Mouse (Mus musculus) heart, adult 2 months (tissue): ENCODE results near the gene Nepro. TPM values are rescaled to one million over a fixed set of nuclear protein-coding genes. Genes with fewer than 3 reads are reported as not detected.

Source experiments
- DNase-seq, 2 experiments: peaks; one replicate each; pipeline ENCODE4 v3.0.0; 2021
- H3K27ac ChIP-seq: fragments of 200-600 bp; 2 replicates; pipeline ENCODE4 v1.8.1; 2022
- H3K27me3 ChIP-seq: fragments of 200-500 bp; 2 replicates; pipeline ENCODE4 v1.6.1; 2012; ENCODE audit warnings: mild to moderate bottlenecking, low read length, inconsistent platforms, mixed read lengths; ENCODE audit not compliant: control insufficient read depth, insufficient read depth
- H3K36me3 ChIP-seq: fragments of 200-500 bp; 2 replicates; pipeline ENCODE4 v1.6.1; 2012; ENCODE audit warnings: low read length, inconsistent platforms; ENCODE audit not compliant: control insufficient read depth, insufficient read depth
- H3K4me1 ChIP-seq: fragments of 200-500 bp; 2 replicates; pipeline ENCODE4 v1.6.1; 2011; ENCODE audit warnings: low read length; ENCODE audit not compliant: control insufficient read depth, insufficient read depth
- H3K4me3 ChIP-seq: fragments of 200-600 bp; 2 replicates; pipeline ENCODE4 v1.8.1; 2022
- H3K79me2 ChIP-seq: fragments of 200-500 bp; replicated peaks from 2 replicates; pipeline ENCODE4 v1.6.1; 2012; ENCODE audit warnings: mild to moderate bottlenecking, inconsistent platforms, low read length, moderate library complexity, mixed read lengths; ENCODE audit not compliant: control insufficient read depth, insufficient read depth
- H3K9ac ChIP-seq: fragments of 200-500 bp; 2 replicates; pipeline ENCODE4 v1.6.1; 2012; ENCODE audit warnings: low read depth, mild to moderate bottlenecking, control low read depth, inconsistent platforms, low read length, mixed read lengths
- CTCF ChIP-seq: fragments of 200-600 bp; IDR thresholded peaks from 2 replicates; pipeline ENCODE4 v1.8.1; 2022; ENCODE audit warnings: antibody characterized with exemption, mild to moderate bottlenecking, moderate library complexity
- EP300 ChIP-seq: fragments of 200-500 bp; IDR thresholded peaks from 2 replicates; pipeline ENCODE4 v1.6.1; 2011; ENCODE audit warnings: low read depth, low read length, control low read depth; ENCODE audit not compliant: insufficient read depth
- POLR2A ChIP-seq: fragments of 200-500 bp; IDR thresholded peaks from 2 replicates; pipeline ENCODE4 v1.6.1; 2011; ENCODE audit warnings: mild to moderate bottlenecking, low read depth, low read length, control low read depth; ENCODE audit not compliant: insufficient read depth
- WGBS: fragments of 180-500 bp; shearing (Covaris S2); methylation state at CpG from one replicate; pipeline ENCODE4 v1.1.7; 2018; 5-methylcytosine and 5-hydroxymethylcytosine counted together
- intact Hi-C: fragments of 180-260 bp; cut with DNase I; formaldehyde crosslinking; loops from one replicate; pipeline ENCODE4 v1.15.1; 2025
- polyA plus RNA-seq: library from polyadenylated mRNA; depleted of rRNA; stranded (reverse); fragments of >200 nt; gene quantifications from 2 replicates; pipeline ENCODE4 v1.2.3, GENCODE M21; 2012
- total RNA-seq, 2 experiments: library from RNA; stranded (reverse); gene quantifications; 2 replicates each; pipeline ENCODE4 v1.2.3; 2021

The Nepro gene
- total and polyA plus RNA-seq, 3 experiments = 1.3 to 4.9 (median 4.0) TPM

- Histone ChIP-seq H3K79me2 (no peaks in the 10 kb centered on the region), H3K36me3 (peaks cover 4% of the 10 kb centered on the region), H3K9ac (peak overlapping the region; percentile 86), H3K4me1 (peaks cover 5% of the 10 kb centered on the region), H3K27me3 (no peaks in the 10 kb centered on the region), H3K4me3 (peak overlapping the region; percentile 92), H3K27ac (peak overlapping the region; percentile 83)
- TF ChIP-seq CTCF = no peak
- TF ChIP-seq POLR2A = no peak
- TF ChIP-seq EP300 = no peak
- DNase-seq = no peak
- intact Hi-C loops = loop anchor here (10.0 kb wide), 2 partner anchors 370 to 910 kb away; partner anchors contain the start of gene Ccdc80
- under 1% methylated on average over 14 of the region's 14 CpGs for WGBS
Observed at GRCm38 (mm10) chr16:44724847-44725246, 746 bp downstream of the Nepro start.

DNA sequence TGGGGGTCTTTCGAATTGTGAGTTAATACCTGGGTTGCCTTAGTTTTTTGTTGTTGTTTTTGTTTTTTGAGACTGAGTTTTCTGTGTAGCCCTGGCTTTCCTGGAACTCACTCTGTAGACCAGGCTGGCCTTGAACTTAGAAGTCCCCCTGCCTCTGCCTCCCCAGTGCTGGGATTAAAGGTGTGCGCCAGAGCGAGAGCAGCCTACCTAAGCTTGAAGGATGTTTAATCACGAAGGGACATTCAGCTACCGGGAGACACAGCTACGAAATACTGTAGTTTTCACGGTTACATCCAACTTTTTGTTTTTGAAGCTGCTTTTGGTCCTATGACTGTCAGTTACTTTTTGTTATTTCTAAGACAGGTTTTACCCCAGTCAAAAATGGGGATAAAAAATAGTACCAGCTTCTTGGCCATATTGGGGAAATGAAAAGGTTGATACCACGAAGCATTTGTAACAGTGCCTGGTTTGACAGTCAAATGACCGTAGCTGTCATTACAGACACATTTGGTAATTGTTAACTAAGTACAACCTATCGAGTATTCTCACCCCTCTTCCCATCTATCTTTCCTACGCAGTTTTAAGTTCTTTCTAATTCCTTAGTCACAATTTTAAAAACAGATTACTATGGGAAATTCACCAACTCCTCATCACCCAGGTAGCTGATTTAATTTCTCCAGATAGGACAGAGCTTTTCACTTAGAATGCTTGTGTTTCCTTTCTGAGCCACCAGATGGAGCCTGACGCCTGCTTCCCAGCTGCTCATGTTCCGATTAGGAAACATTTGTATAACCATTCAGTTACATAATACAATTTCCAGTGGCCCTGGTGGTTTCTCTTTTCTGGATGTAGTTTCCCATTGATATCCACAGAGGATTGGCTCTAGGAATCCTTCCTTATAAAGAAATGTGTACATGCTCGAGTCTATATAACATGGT is 1.5 kb downstream of the Nepro start:
- TF ChIP-seq EP300 (peak; percentile 99), POLR2A (no peak), CTCF (peak; percentile 97; the same call in 1 of the 2 replicates)
- H3K4me3 ChIP-seq = peak overlapping the region; percentile 92; the same call in 1 of the 2 replicates
- intact Hi-C loops = loop anchor here (2.0 to 10.0 kb wide), 3 partner anchors 19 to 909 kb away; partner anchors contain the start of gene Ccdc80
- H3K4me1 ChIP-seq = peaks cover 5% of the 10 kb centered on the region
- H3K9ac ChIP-seq = no peak overlapping the region
- H3K79me2 ChIP-seq = no peaks in the 10 kb centered on the region
- peak overlapping the region; percentile 58 for H3K27ac ChIP-seq
- peak; percentile 48 to 59 for DNase-seq
- H3K27me3 ChIP-seq = no peaks in the 10 kb centered on the region
- peaks cover 4% of the 10 kb centered on the region for H3K36me3 ChIP-seq
- WGBS = 30% methylated on average over 14 of the region's 14 CpGs

DNA sequence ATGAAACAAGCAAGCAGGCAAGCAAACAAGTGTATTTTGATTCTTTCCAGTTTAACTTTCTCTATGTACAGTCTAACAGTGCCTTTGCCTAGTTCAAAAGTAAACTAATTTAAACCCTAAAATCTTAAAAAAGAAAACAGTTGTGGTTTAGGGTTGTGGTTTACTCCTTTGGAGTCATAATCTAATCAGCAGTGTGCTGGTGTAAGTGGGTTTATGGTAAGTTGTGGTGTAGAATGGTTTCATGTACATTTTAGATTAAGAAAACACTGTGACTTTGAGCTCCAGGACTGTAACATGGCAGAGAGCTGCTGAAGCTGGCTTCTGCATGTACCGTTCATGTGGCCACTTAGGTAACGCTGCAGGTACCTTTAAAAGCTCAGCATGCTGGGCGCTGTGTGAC is 3.4 kb downstream of the Nepro start:
- WGBS = 94% methylated on average over 3 of the region's 3 CpGs
- peaks cover 5% of the 10 kb centered on the region for H3K36me3 ChIP-seq
- intact Hi-C loops = loop anchor here (2.0 to 10.0 kb wide), 3 partner anchors 17 to 907 kb away; partner anchors contain the start of gene Ccdc80

GRCm38 (mm10) chr16:44734059-44734458 is 10.0 kb downstream of the Nepro start:
- Histone ChIP-seq H3K4me1 (no peaks in the 10 kb centered on the region), H3K27ac (no peak overlapping the region), H3K36me3 (peaks cover 4% of the 10 kb centered on the region), H3K4me3 (no peak overlapping the region), H3K27me3 (no peaks in the 10 kb centered on the region), H3K79me2 (no peaks in the 10 kb centered on the region), H3K9ac (no peak overlapping the region)
- intact Hi-C loops = no loop called here
- WGBS = 57% methylated on average over 3 of the region's 3 CpGs
- no peak for DNase-seq
- TF ChIP-seq EP300 = no peak
- no peak for TF ChIP-seq CTCF
- no peak for TF ChIP-seq POLR2A

More for the DNA sequence above, 3.4 kb downstream of the Nepro start:
- H3K27me3 ChIP-seq = no peaks in the 10 kb centered on the region
- H3K4me3 ChIP-seq = no peak overlapping the region
- H3K27ac ChIP-seq = no peak overlapping the region
- H3K4me1 ChIP-seq = peaks cover 5% of the 10 kb centered on the region
- DNase-seq = no peak
- TF ChIP-seq CTCF = no peak
- no peak for TF ChIP-seq EP300
- no peak for TF ChIP-seq POLR2A
- H3K79me2 ChIP-seq = no peaks in the 10 kb centered on the region
- H3K9ac ChIP-seq = no peak overlapping the region

- no peak for TF ChIP-seq POLR2A
- no peak for TF ChIP-seq CTCF
- no peak for TF ChIP-seq EP300
- Histone ChIP-seq H3K27me3 (no peaks in the 10 kb centered on the region), H3K9ac (no peak overlapping the region), H3K36me3 (peaks cover 6% of the 10 kb centered on the region), H3K4me1 (no peaks in the 10 kb centered on the region), H3K27ac (no peak overlapping the region), H3K79me2 (no peaks in the 10 kb centered on the region), H3K4me3 (no peak overlapping the region)
- intact Hi-C loops = no loop called here
- 79% methylated on average over 5 of the region's 5 CpGs for WGBS
- no peak for DNase-seq
Observed at GRCm38 (mm10) chr16:44735676-44736075, 11.6 kb downstream of the Nepro start.

DNA sequence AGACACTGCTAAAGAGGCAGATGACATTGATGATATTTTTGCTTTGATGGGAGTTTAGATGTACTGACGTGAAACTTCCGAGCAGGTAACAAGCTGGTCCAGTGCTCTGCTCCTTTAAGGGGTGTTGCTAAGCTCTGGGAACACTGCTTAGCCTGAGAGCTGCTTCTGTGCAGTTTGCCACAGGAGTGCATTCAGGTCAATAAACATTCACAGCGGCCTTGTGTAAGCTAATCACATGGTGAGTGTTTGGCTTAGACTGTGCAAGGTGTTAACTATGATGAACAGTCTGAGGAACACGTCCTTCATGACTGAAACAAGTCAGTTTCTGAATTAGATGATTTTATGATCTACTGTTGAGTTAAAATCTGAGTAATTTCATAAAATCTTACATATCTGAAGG is 12.0 kb downstream of the Nepro start:
- intact Hi-C loops = no loop called here
- H3K4me1 ChIP-seq = no peaks in the 10 kb centered on the region
- H3K9ac ChIP-seq = no peak overlapping the region
- H3K27ac ChIP-seq = no peak overlapping the region
- H3K36me3 ChIP-seq = peaks cover 6% of the 10 kb centered on the region
- no peaks in the 10 kb centered on the region for H3K79me2 ChIP-seq
- DNase-seq = no peak
- no peak overlapping the region for H3K4me3 ChIP-seq
- no peak for TF ChIP-seq EP300
- TF ChIP-seq POLR2A = no peak
- TF ChIP-seq CTCF = no peak
- WGBS = 79% methylated on average over 4 of the region's 4 CpGs
- no peaks in the 10 kb centered on the region for H3K27me3 ChIP-seq
